Mouse (Mus musculus) heart, embryonic 13.5 days (tissue): ENCODE data around the gene Cgnl1. TPM values are rescaled to one million over a fixed set of nuclear protein-coding genes. Genes with fewer than 3 reads are reported as not detected.
A peak's percentile ranks its signal among the peaks of the same experiment; 100 is the strongest.
"Not testable (repeated sequence)": the region's sequence is repeated elsewhere in the genome, so short reads cannot be mapped to it uniquely, and the experiment has no call there.

Source experiments
- ATAC-seq: fragments of 200-750 bp; cut with Nextera tagmentation; 2 replicates; pipeline ENCODE4 v1.8.0; 2017; ENCODE audit warnings: moderate TSS enrichment; ENCODE audit not compliant: insufficient number of reproducible peaks, low FRiP score, low TSS enrichment; ENCODE audit errors: extremely low read depth
- H3K27ac ChIP-seq: fragments of 300-500 bp; sonication (generic); replicated peaks from 2 replicates; pipeline ENCODE4 v1.5.1; 2015; ENCODE audit warnings: moderate library complexity, mild to moderate bottlenecking, inconsistent platforms
- H3K27me3 ChIP-seq: fragments of 300-500 bp; sonication (generic); replicated peaks from 2 replicates; pipeline ENCODE4 v1.6.1; 2015; ENCODE audit warnings: mild to moderate bottlenecking, inconsistent platforms
- H3K36me3 ChIP-seq: fragments of 300-500 bp; sonication (generic); 2 replicates; pipeline ENCODE4 v1.6.1; 2015; ENCODE audit warnings: mild to moderate bottlenecking, inconsistent platforms
- H3K4me1 ChIP-seq: fragments of 300-500 bp; sonication (generic); 2 replicates; pipeline ENCODE4 v1.6.1; 2015; ENCODE audit warnings: inconsistent platforms
- H3K4me2 ChIP-seq: fragments of 300-500 bp; sonication (generic); 2 replicates; pipeline ENCODE4 v1.6.1; 2015; ENCODE audit warnings: inconsistent platforms, mild to moderate bottlenecking, moderate library complexity
- H3K4me3 ChIP-seq: fragments of 300-500 bp; sonication (generic); 2 replicates; pipeline ENCODE4 v1.5.1; 2015; ENCODE audit warnings: moderate library complexity, mild to moderate bottlenecking, inconsistent platforms
- H3K9ac ChIP-seq: fragments of 300-500 bp; sonication (generic); 2 replicates; pipeline ENCODE4 v1.6.1; 2015; ENCODE audit warnings: inconsistent platforms, mild to moderate bottlenecking, moderate library complexity
- H3K9me3 ChIP-seq: fragments of 300-500 bp; sonication (generic); 2 replicates; pipeline ENCODE4 v1.6.1; 2016; ENCODE audit warnings: inconsistent platforms
- WGBS: fragments of 180-500 bp; shearing (Covaris S2); methylation state at CpG from one replicate; pipeline ENCODE4 v1.1.7; 2015; ENCODE audit warnings: mixed read lengths; 5-methylcytosine and 5-hydroxymethylcytosine counted together
- polyA plus RNA-seq: library from polyadenylated mRNA; unstranded; fragments of >200 nt; fragmentation: Nextera tagmentation; extraction: Ambion mirVana; gene quantifications from 2 replicates; pipeline ENCODE4 v1.2.1, GENCODE M21; 2015

The Cgnl1 gene
- polyA plus RNA-seq, 1 experiment from 2014 or later, result 38.7 TPM

DNA sequence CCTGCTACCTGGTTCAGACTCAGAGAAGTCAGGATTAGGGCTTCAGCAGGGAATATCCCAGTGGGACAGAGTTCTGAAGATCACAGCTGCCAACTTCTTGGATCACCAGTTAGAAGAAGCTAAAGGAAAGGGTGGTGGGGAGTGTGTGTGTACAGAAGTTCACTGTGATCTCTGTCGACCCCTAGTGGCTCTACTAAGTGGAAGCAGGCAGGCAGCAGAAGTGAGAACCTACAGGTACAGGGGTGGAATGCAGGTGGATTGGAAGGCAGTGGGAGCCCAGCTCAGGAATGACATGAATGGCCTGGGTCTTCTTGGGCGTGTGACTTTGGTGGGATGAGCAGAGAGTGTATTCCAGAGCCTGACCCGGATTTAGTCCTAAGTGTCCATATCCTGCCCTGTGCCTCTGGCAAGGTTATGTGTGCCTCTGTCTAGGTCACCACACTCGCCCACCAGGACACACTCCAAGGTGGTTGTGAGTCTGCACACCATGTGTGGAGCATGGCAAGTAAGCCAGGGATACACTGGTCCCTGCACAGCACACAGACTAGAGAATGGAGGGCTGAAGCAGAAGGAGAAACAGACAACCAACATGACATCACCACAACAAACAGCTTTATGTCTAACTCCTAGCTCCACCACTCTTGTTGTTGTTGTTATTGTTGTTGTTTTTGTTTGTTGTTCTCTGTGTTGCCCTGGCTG is 147.4 kb downstream of the Cgnl1 start:
- ATAC-seq, result peak; percentile 43; the same call in 1 of the 2 replicates
- H3K27me3 ChIP-seq, result no peaks in the 10 kb centered on the region
- 27% methylated on average over 4 of the region's 4 CpGs for WGBS

DNA sequence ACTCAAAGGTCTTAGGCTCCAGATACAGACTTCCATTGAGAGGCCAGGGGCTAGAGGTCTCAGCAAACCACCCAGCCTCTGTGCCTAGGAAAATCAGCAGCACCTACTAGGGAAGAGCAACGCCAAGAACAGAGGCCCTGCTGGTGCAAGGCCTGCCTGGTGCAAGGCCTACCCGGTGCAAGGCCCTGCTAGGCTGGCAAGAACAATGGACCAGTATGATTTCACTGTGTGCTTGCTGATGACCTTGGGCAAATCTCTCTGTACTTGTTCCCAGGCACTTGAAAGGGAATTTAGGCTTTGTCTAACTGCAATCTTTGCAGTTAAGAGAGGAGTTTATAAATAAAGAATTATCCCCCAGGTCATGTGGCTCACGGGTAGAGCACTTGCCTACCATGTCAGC is 148.8 kb downstream of the Cgnl1 start:
- ATAC-seq, result no peak
- Histone ChIP-seq H3K4me1 (peaks cover 37% of the 10 kb centered on the region), H3K27ac (peak overlapping the region; percentile 83), H3K27me3 (no peaks in the 10 kb centered on the region), H3K36me3 (peaks cover 13% of the 10 kb centered on the region), H3K4me3 (no peak overlapping the region), H3K9me3 (no peaks in the 10 kb centered on the region), H3K9ac (no peak overlapping the region), H3K4me2 (no peak overlapping the region)
- 36% methylated on average over 3 of the region's 3 CpGs for WGBS

More for the DNA sequence above, 147.4 kb downstream of the Cgnl1 start:
- H3K4me2 ChIP-seq, result no peak overlapping the region
- H3K27ac ChIP-seq, result peak overlapping the region; percentile 83
- H3K4me1 ChIP-seq, result peaks cover 47% of the 10 kb centered on the region
- no peak overlapping the region for H3K9ac ChIP-seq
- no peaks in the 10 kb centered on the region for H3K9me3 ChIP-seq
- H3K36me3 ChIP-seq, result peaks cover 28% of the 10 kb centered on the region
- no peak overlapping the region for H3K4me3 ChIP-seq

DNA sequence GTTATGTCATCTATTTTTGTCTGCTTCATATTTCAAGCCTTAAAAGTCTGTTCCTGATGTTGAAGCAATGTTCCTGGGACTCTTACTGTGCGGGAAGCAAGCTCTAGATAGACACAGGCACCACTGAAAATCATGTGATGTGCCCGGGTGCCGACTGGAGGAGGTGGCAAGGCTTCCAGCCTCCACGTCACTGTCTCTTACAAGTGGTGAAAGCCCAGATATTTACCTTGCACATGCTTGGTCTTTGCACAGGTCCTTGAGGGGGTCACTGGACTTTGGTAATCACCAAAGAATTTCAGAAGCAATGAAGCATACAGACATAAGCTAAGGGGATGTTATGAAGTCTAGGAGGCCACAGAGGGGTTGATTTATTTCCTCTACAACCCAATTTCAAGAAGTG is 149.4 kb downstream of the Cgnl1 start:
- Histone ChIP-seq H3K27me3 (no peaks in the 10 kb centered on the region), H3K27ac (peak overlapping the region; percentile 83), H3K9me3 (no peaks in the 10 kb centered on the region), H3K9ac (no peak overlapping the region), H3K4me1 (peaks cover 37% of the 10 kb centered on the region), H3K4me2 (no peak overlapping the region), H3K4me3 (no peak overlapping the region), H3K36me3 (peaks cover 7% of the 10 kb centered on the region; the same call in 1 of the 2 replicates)
- WGBS, result 40% methylated on average over 4 of the region's 4 CpGs
- ATAC-seq, result no peak

DNA sequence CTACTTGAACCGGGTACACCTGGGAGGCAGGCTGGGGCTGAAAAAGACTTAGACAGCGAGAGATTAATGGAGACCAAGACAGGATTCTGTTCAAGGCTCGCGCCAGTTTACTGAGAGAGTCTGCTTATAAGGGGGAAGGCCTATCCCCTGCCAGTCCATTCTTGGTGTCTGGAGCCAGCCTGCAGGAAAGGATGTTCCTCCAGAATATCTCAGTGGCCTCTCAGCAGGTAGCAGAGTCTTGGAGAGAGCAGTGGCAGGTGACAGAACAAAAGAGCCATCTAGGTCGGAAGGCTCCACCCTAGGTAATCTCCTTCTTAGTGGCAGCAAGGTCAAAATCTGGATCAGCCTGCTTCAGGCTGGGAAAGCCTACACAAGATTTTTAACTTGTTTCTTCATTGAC is 151.3 kb downstream of the Cgnl1 start:
- not testable (repeated sequence) for H3K4me3 ChIP-seq, H3K4me2 ChIP-seq, H3K27ac ChIP-seq, H3K36me3 ChIP-seq, H3K27me3 ChIP-seq, H3K9me3 ChIP-seq, ATAC-seq, H3K9ac ChIP-seq
- peaks cover 31% of the 10 kb centered on the region for H3K4me1 ChIP-seq
- WGBS, result 86% methylated on average over 5 of the region's 5 CpGs

DNA sequence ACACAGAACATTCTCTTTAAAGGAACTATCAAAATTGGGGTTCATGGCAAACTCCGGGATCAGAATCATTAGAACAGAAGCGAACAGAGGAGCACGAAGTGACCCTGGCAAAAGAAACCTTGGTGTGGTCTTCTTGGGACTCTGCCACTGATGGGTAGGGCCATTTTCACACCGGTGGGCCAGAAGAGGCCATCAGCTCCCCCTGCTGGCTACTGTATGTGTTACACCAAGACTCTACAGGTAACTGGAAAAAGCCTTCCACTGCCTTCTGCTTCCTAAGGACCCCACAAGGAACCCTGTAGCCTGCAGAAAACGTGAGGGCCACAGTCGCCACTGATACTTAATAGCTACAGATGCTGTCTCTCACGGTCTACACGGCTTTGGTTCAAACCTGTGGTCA is 154.0 kb downstream of the Cgnl1 start:
- Histone ChIP-seq H3K9me3 (no peaks in the 10 kb centered on the region), H3K4me1 (peaks cover 18% of the 10 kb centered on the region), H3K36me3 (no peaks in the 10 kb centered on the region), H3K4me3 (no peak overlapping the region), H3K9ac (no peak overlapping the region), H3K27ac (no peak overlapping the region), H3K27me3 (no peaks in the 10 kb centered on the region), H3K4me2 (no peak overlapping the region)
- ATAC-seq, result no peak
- 40% methylated on average over 8 of the region's 8 CpGs for WGBS

DNA sequence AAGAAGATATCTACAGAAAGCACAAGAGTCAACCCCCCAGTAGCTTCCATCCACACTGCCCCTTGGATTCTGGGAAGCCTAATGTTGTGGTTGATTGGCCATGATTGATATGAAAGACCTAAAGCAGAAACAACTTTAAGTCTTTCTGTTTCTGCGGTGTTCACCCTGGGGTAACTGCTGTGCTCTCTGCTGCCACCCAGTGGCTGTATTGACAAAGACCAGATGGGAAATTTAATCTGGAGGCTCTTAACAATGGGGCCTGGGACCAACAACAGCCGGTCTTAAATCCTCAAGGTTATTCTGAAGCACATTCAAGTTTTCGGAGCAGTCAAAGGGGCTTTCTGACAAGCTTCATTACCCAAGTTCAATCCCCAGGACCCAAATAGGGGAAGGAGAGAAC is 155.2 kb downstream of the Cgnl1 start:
- no peak overlapping the region for H3K4me2 ChIP-seq
- no peak for ATAC-seq
- H3K27ac ChIP-seq, result no peak overlapping the region
- peaks cover 21% of the 10 kb centered on the region for H3K4me1 ChIP-seq
- no peaks in the 10 kb centered on the region for H3K36me3 ChIP-seq
- no peak overlapping the region for H3K4me3 ChIP-seq
- no peaks in the 10 kb centered on the region for H3K27me3 ChIP-seq
- no peaks in the 10 kb centered on the region for H3K9me3 ChIP-seq
- WGBS, result 10% methylated on average over 3 of the region's 3 CpGs
- H3K9ac ChIP-seq, result no peak overlapping the region

DNA sequence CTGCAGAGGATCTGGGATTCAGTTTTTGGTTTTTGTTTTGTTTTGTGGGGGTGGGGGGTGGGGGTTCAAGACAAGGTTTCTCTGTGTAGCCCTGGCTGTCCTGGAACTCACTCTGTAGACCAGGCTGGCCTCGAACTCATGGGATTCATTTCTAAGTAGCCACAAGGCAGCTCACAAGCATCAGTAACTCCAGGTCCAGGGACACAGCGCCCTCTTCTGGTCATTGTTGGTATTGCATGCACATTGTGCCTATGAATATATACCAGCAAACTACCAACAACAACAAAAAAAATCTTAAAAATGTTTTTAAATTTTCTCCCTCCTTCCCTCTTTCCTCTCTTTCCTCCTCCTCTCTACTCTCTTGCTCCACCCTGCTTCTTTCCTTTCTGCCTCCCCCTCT is 156.8 kb downstream of the Cgnl1 start:
- no peaks in the 10 kb centered on the region for H3K36me3 ChIP-seq
- WGBS, result 20% methylated on average over 2 of the region's 2 CpGs
- ATAC-seq, result no peak
- no peaks in the 10 kb centered on the region for H3K9me3 ChIP-seq
- H3K4me2 ChIP-seq, result no peak overlapping the region
- peaks cover 25% of the 10 kb centered on the region for H3K4me1 ChIP-seq
- H3K9ac ChIP-seq, result no peak overlapping the region
- no peak overlapping the region for H3K27ac ChIP-seq
- no peak overlapping the region for H3K4me3 ChIP-seq
- no peaks in the 10 kb centered on the region for H3K27me3 ChIP-seq

DNA sequence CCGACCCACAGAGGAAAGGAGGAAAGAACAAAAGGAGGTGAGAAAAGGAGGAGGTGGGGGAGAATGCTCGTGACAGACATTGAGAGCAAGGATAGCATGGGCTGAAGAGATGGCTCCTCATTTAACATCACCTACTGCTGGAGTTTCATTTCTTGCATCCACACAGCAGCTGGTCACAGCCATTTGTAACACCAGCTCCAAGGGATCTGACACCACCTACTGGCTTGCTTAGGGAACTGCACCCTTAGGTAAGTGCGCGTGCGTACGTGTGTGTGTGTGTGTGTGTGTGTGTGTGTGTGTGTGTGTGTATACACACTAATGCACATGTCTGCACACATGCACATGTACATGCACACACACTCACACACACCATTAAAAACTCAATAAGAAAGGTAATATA is 158.4 kb downstream of the Cgnl1 start:
- Histone ChIP-seq H3K4me2 (no peak overlapping the region), H3K9me3 (no peaks in the 10 kb centered on the region), H3K27me3 (no peaks in the 10 kb centered on the region), H3K4me3 (no peak overlapping the region), H3K9ac (no peak overlapping the region), H3K4me1 (peaks cover 42% of the 10 kb centered on the region), H3K27ac (no peak overlapping the region), H3K36me3 (no peaks in the 10 kb centered on the region)
- ATAC-seq, result no peak
- WGBS, result 69% methylated on average over 6 of the region's 6 CpGs

DNA sequence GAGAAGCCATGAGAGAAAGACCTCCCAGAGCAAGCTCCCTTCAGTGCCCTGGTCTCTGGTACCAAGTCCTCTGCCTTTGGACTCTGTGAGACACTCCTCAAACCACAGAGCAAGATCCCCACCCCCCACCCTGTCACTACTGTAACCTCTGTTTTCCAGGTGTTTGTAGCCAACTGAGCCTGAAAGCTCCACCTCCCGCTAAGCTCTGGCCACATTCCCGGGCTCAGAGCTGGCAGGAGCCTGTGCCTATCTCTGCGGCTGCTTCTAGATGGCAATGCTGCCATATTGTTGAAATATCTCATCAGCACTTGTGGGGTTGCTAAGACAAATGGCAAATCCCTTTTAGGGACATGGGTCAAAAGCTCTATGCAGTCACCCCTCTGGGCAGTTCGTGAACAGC is 159.5 kb downstream of the Cgnl1 start:
- H3K4me2 ChIP-seq, result no peak overlapping the region
- H3K4me1 ChIP-seq, result peaks cover 51% of the 10 kb centered on the region
- no peaks in the 10 kb centered on the region for H3K36me3 ChIP-seq
- 52% methylated on average over 4 of the region's 4 CpGs for WGBS
- no peak overlapping the region for H3K4me3 ChIP-seq
- no peaks in the 10 kb centered on the region for H3K27me3 ChIP-seq
- ATAC-seq, result no peak
- H3K27ac ChIP-seq, result no peak overlapping the region
- no peak overlapping the region for H3K9ac ChIP-seq
- H3K9me3 ChIP-seq, result no peaks in the 10 kb centered on the region

DNA sequence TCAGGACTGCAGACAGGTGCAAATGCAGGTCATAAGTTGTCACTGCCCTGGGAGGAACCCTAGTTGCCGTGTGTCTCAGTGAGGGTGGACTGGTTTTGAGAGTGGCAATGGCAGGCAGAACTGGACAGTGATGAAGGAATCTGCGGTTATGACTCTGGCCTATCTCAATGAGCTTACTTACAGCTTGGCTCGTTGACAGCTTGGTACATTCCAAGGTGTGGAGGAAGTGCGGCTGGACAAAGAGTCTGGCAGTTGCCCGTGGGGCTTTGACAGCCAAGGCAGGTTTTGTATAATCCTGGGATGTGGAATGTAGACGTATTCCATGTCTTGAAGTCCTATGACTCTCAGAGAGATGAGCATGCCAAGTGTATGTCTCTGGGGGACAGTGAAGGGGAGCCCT is 162.4 kb downstream of the Cgnl1 start:
- Histone ChIP-seq H3K4me1 (peaks cover 78% of the 10 kb centered on the region), H3K4me2 (no peak overlapping the region), H3K27me3 (no peaks in the 10 kb centered on the region), H3K27ac (peak overlapping the region; percentile 59), H3K9me3 (no peaks in the 10 kb centered on the region), H3K4me3 (no peak overlapping the region), H3K36me3 (no peaks in the 10 kb centered on the region), H3K9ac (no peak overlapping the region)
- ATAC-seq, result no peak
- 14% methylated on average over 6 of the region's 6 CpGs for WGBS

DNA sequence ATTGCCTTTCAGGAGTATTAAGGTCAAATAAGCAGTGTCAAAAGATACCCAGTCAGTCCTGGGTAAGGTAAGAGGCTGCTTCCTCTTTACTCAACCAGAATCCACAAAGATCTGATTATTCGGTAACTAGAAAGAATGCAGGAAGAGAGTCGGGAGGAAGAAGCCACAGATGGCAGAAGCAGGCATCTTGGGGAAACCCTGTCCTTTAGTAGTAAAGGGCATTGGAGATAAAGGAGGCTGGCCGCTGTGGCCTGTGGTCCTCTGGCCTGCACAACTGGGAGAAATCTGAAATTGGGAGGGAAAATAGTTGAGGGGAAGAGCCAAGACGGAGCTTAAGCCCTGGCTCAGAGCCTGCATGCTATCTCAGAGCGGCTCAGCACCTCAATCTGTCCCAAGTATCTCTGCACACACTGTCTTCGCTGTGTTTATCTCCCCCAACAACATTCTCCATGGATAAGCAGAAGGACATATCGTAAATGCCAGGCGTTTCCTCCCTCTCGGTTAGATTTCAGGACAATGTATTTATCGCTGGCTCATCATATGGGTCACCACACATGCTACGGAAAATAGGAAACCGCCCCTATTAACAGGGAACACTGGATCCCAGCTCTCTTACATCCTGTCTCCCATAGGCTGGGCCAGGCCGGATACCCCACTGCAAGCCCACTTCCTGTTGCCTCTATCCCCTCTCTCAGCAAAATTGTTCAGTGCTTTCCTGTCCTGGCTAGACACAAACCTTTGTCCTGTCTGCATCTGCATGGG is 164.9 kb downstream of the Cgnl1 start:
- peak; percentile 60; the same call in 1 of the 2 replicates for ATAC-seq
- no peaks in the 10 kb centered on the region for H3K27me3 ChIP-seq
- H3K4me1 ChIP-seq, result peaks cover 65% of the 10 kb centered on the region
- H3K9me3 ChIP-seq, result no peaks in the 10 kb centered on the region
- H3K27ac ChIP-seq, result peak overlapping the region; percentile 77
- 32% methylated on average over 13 of the region's 13 CpGs for WGBS
- H3K4me3 ChIP-seq, result no peak overlapping the region
- no peaks in the 10 kb centered on the region for H3K36me3 ChIP-seq
- H3K4me2 ChIP-seq, result 0 out of 2 replicates have a peak overlapping the region, but pooled peaks have one; percentile 11
- H3K9ac ChIP-seq, result no peak overlapping the region
